In the genomic region with DNA sequence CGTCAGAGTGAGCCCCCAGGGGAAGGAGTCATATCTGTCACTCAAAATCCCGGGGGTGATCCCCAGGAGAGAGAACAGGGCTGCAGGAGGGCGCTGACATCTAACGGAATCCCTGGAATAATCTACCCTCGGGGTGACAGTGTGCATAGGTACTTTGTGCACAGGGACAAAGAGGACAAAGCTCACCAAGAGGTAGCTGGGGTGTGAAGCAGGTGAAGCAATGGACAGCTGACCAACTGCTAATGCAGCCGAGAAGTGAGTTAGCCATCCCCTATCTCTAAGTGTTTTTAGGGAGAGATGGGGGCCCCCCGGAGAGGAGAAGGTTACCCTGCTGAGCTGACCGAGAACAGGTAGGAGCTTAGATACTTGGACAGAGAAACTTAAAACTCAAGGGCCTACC, we compare ENCODE assay signal across 7 mouse cellular contexts. TPM values are rescaled to one million over a fixed set of nuclear protein-coding genes. Genes with fewer than 3 reads are reported as not detected.
DNase-seq lines count a peak whose midpoint lies in the region; ATAC-seq lines count a peak whose summit lies in the region.

No protein-coding gene starts in this region.

- no peak overlapping the region for H3K27ac ChIP-seq in neural tube, embryonic 11.5 days (ENCODE audit: low read depth, low read length)
- peak overlapping the region; percentile 70; the same call in 1 of the 2 replicates for H3K27ac ChIP-seq in forebrain, embryonic 14.5 days (ENCODE audit: low read depth, low read length)
- peak overlapping the region; percentile 87 for H3K27ac ChIP-seq in limb, embryonic 12.5 days
- H3K27ac ChIP-seq in stomach, embryonic 15.5 days, result no peak overlapping the region

- no peaks in the 10 kb centered on the region for H3K9me3 ChIP-seq in neural tube, embryonic 11.5 days (ENCODE audit: control insufficient read depth, low read length)
- H3K9me3 ChIP-seq in forebrain, embryonic 14.5 days (replicated peaks; ENCODE audit: control insufficient read depth, low read length), result no peaks in the 10 kb centered on the region
- H3K9me3 ChIP-seq in limb, embryonic 12.5 days, result peaks cover 6% of the 10 kb centered on the region; the same call in 1 of the 2 replicates
- H3K9me3 ChIP-seq in stomach, embryonic 15.5 days, result no peaks in the 10 kb centered on the region

- H3K9ac ChIP-seq in neural tube, embryonic 11.5 days (ENCODE audit: low read length), result peak overlapping the region; percentile 88
- H3K9ac ChIP-seq in forebrain, embryonic 14.5 days (ENCODE audit: low read length), result peak overlapping the region; percentile 95
- H3K9ac ChIP-seq in limb, embryonic 12.5 days (replicated peaks), result peak overlapping the region; percentile 95
- H3K9ac ChIP-seq in stomach, embryonic 15.5 days, result peak overlapping the region; percentile 76

- H3K4me2 ChIP-seq in neural tube, embryonic 11.5 days (ENCODE audit: low read depth), result peak overlapping the region; percentile 71
- H3K4me2 ChIP-seq in forebrain, embryonic 14.5 days (ENCODE audit: low read length), result peak overlapping the region; percentile 85
- peak overlapping the region; percentile 77 for H3K4me2 ChIP-seq in limb, embryonic 12.5 days
- H3K4me2 ChIP-seq in stomach, embryonic 15.5 days, result peak overlapping the region; percentile 59

- peaks cover 2% of the 10 kb centered on the region; the same call in 1 of the 2 replicates for H3K4me1 ChIP-seq in neural tube, embryonic 11.5 days (ENCODE audit: control insufficient read depth, insufficient read depth, low read length)
- H3K4me1 ChIP-seq in forebrain, embryonic 14.5 days (ENCODE audit: control insufficient read depth, insufficient read depth, low read length), result peaks cover 17% of the 10 kb centered on the region
- H3K4me1 ChIP-seq in limb, embryonic 12.5 days (replicated peaks), result peaks cover 15% of the 10 kb centered on the region
- H3K4me1 ChIP-seq in stomach, embryonic 15.5 days, result peaks cover 9% of the 10 kb centered on the region

- peaks cover 28% of the 10 kb centered on the region for H3K36me3 ChIP-seq in neural tube, embryonic 11.5 days (ENCODE audit: control insufficient read depth, insufficient read depth, low read length)
- peaks cover 37% of the 10 kb centered on the region for H3K36me3 ChIP-seq in forebrain, embryonic 14.5 days (ENCODE audit: control insufficient read depth, insufficient read depth, low read length)
- H3K36me3 ChIP-seq in limb, embryonic 12.5 days, result peaks cover 39% of the 10 kb centered on the region
- H3K36me3 ChIP-seq in stomach, embryonic 15.5 days, result peaks cover 31% of the 10 kb centered on the region

- DNase-seq in neural tube, embryonic 11.5 days (ENCODE audit: low spot score), result no peak
- no peak for DNase-seq in neural tube, embryonic 10.5 days (ENCODE audit: extremely low spot score, low spot score)
- no peak for DNase-seq in forebrain, embryonic 14.5 days (ENCODE audit: low spot score)
- no peak for DNase-seq in layer of hippocampus, postnatal 14 days (ENCODE audit: low spot score in 2 of 2)
- no peak for DNase-seq in adrenal gland, adult 8-10 months

- no peak for ATAC-seq in neural tube, embryonic 11.5 days (ENCODE audit: insufficient read depth, low FRiP score, low TSS enrichment)
- no peak for ATAC-seq in forebrain, embryonic 14.5 days
- ATAC-seq in limb, embryonic 12.5 days (ENCODE audit: insufficient number of reproducible peaks, insufficient read depth, low FRiP score, low TSS enrichment, low read depth), result no peak
- no peak for ATAC-seq in stomach, embryonic 15.5 days (ENCODE audit: insufficient read depth, low FRiP score, low read depth)

- peak overlapping the region; percentile 85 for H3K4me3 ChIP-seq in neural tube, embryonic 11.5 days (ENCODE audit: low read depth, low read length)
- peak overlapping the region; percentile 99 for H3K4me3 ChIP-seq in forebrain, embryonic 14.5 days (ENCODE audit: low read depth, low read length)
- peak overlapping the region; percentile 100 for H3K4me3 ChIP-seq in limb, embryonic 12.5 days (replicated peaks)
- peak overlapping the region; percentile 64 for H3K4me3 ChIP-seq in stomach, embryonic 15.5 days (replicated peaks)

- 27% methylated on average over 8 of the region's 8 CpGs for WGBS in neural tube, embryonic 11.5 days
- WGBS in forebrain, embryonic 14.5 days, result 15% methylated on average over 8 of the region's 8 CpGs
- WGBS in limb, embryonic 12.5 days, result 25% methylated on average over 8 of the region's 8 CpGs
- 23% methylated on average over 8 of the region's 8 CpGs for whole genome bisulfite sequencing in stomach, embryonic 15.5 days

- H3K27me3 ChIP-seq in neural tube, embryonic 11.5 days (ENCODE audit: control insufficient read depth, insufficient read depth, low read length), result no peaks in the 10 kb centered on the region
- no peaks in the 10 kb centered on the region for H3K27me3 ChIP-seq in forebrain, embryonic 14.5 days (replicated peaks; ENCODE audit: control insufficient read depth, insufficient read depth, low read length)
- no peaks in the 10 kb centered on the region for H3K27me3 ChIP-seq in limb, embryonic 12.5 days
- H3K27me3 ChIP-seq in stomach, embryonic 15.5 days (replicated peaks), result no peaks in the 10 kb centered on the region

RNA-seq across cellular contexts. Expression of a gene that starts 1.5 kb away (rescaled TPM):
- polyA plus RNA-seq in neural tube, embryonic 11.5 days (2014; fragmentation: Nextera tagmentation; extraction: Ambion mirVana), result 34.5 and 37.9 TPM in 2 replicates
- polyA plus RNA-seq in forebrain, embryonic 14.5 days (2014; fragmentation: Nextera tagmentation; extraction: Ambion mirVana), result 20.8 and 24.2 TPM in 2 replicates
- 26.1 and 30.1 TPM in 2 replicates for polyA plus RNA-seq in limb, embryonic 12.5 days (2016; fragmentation: Nextera tagmentation; extraction: Ambion mirVana)
- polyA plus RNA-seq in stomach, embryonic 15.5 days (2015; fragmentation: Nextera tagmentation; extraction: Ambion mirVana), result 9.4 and 10.3 TPM in 2 replicates
- 10 to 100 TPM; 21.3 to 22.6 TPM for total RNA-seq in layer of hippocampus, postnatal 14 days (2021)
- 10 to 100 TPM; 16.5 to 28.8 (median 23.3) TPM for total RNA-seq in adrenal gland, adult 8-10 months (2022)

RNA-seq across cellular contexts. Expression of a gene that starts 25.5 kb away (rescaled TPM):
- polyA plus RNA-seq in neural tube, embryonic 11.5 days (2014; fragmentation: Nextera tagmentation; extraction: Ambion mirVana), result 45.3 and 50.9 TPM in 2 replicates
- 26.2 and 39.6 TPM in 2 replicates for polyA plus RNA-seq in forebrain, embryonic 14.5 days (2014; fragmentation: Nextera tagmentation; extraction: Ambion mirVana)
- polyA plus RNA-seq in limb, embryonic 12.5 days (2016; fragmentation: Nextera tagmentation; extraction: Ambion mirVana), result 61.6 and 66.6 TPM in 2 replicates
- polyA plus RNA-seq in stomach, embryonic 15.5 days (2015; fragmentation: Nextera tagmentation; extraction: Ambion mirVana), result 37.8 and 42.0 TPM in 2 replicates
- total RNA-seq in layer of hippocampus, postnatal 14 days (2021), result 10 to 100 TPM; 69.9 to 72.1 TPM
- 10 to 100 TPM; 50.1 to 81.9 (median 70.9) TPM for total RNA-seq in adrenal gland, adult 8-10 months (2022)

RNA-seq across cellular contexts. Expression of a gene that starts 25.7 kb away (rescaled TPM):
- 12.2 and 12.8 TPM in 2 replicates for polyA plus RNA-seq in neural tube, embryonic 11.5 days (2014; fragmentation: Nextera tagmentation; extraction: Ambion mirVana)
- 12.5 and 12.8 TPM in 2 replicates for polyA plus RNA-seq in forebrain, embryonic 14.5 days (2014; fragmentation: Nextera tagmentation; extraction: Ambion mirVana)
- polyA plus RNA-seq in limb, embryonic 12.5 days (2016; fragmentation: Nextera tagmentation; extraction: Ambion mirVana), result 12.1 and 13.1 TPM in 2 replicates
- 5.8 and 7.2 TPM in 2 replicates for polyA plus RNA-seq in stomach, embryonic 15.5 days (2015; fragmentation: Nextera tagmentation; extraction: Ambion mirVana)
- 10 to 100 TPM in 1 of 2 experiments, 1 to 10 TPM in 1; 9.3 to 12.4 TPM for total RNA-seq in layer of hippocampus, postnatal 14 days (2021)
- 10 to 100 TPM in 2 of 4 experiments, 1 to 10 TPM in 2; 8.8 to 13.0 (median 10.5) TPM for total RNA-seq in adrenal gland, adult 8-10 months (2022)

RNA-seq across cellular contexts. Expression of a gene that starts 41.0 kb away (rescaled TPM):
- 45.1 and 55.1 TPM in 2 replicates for polyA plus RNA-seq in neural tube, embryonic 11.5 days (2014; fragmentation: Nextera tagmentation; extraction: Ambion mirVana)
- polyA plus RNA-seq in forebrain, embryonic 14.5 days (2014; fragmentation: Nextera tagmentation; extraction: Ambion mirVana), result 59.5 and 62.2 TPM in 2 replicates
- 40.4 and 42.2 TPM in 2 replicates for polyA plus RNA-seq in limb, embryonic 12.5 days (2016; fragmentation: Nextera tagmentation; extraction: Ambion mirVana)
- polyA plus RNA-seq in stomach, embryonic 15.5 days (2015; fragmentation: Nextera tagmentation; extraction: Ambion mirVana), result 37.1 and 37.5 TPM in 2 replicates
- total RNA-seq in layer of hippocampus, postnatal 14 days (2021), result 10 to 100 TPM; 79.5 to 83.7 TPM
- 10 to 100 TPM; 50.0 to 65.5 (median 55.9) TPM for total RNA-seq in adrenal gland, adult 8-10 months (2022)

RNA-seq across cellular contexts. Expression of a gene that starts 52.9 kb away (rescaled TPM):
- 6.9 and 9.2 TPM in 2 replicates for polyA plus RNA-seq in neural tube, embryonic 11.5 days (2014; fragmentation: Nextera tagmentation; extraction: Ambion mirVana)
- 4.1 and 4.7 TPM in 2 replicates for polyA plus RNA-seq in forebrain, embryonic 14.5 days (2014; fragmentation: Nextera tagmentation; extraction: Ambion mirVana)
- polyA plus RNA-seq in limb, embryonic 12.5 days (2016; fragmentation: Nextera tagmentation; extraction: Ambion mirVana), result 5.3 and 8.1 TPM in 2 replicates
- polyA plus RNA-seq in stomach, embryonic 15.5 days (2015; fragmentation: Nextera tagmentation; extraction: Ambion mirVana), result 5.6 and 6.0 TPM in 2 replicates
- total RNA-seq in layer of hippocampus, postnatal 14 days (2021), result 1 to 10 TPM in 1 of 2 experiments, under 1 TPM in 1; 0.94 to 2.2 TPM
- not detected for total RNA-seq in adrenal gland, adult 8-10 months (2022)

Comparison
In these comparisons a context has a peak if more than half of its experiments do, and no peak if none do; other contexts are left out.
1. H3K27ac ChIP-seq: peak in forebrain, embryonic 14.5 days (single experiment) and limb, embryonic 12.5 days (single experiment); none in neural tube, embryonic 11.5 days (single experiment) and stomach, embryonic 15.5 days (single experiment).
2. Peak in every context shown above with its lines, with median percentiles within 50 percentile points of each other: H3K4me2 ChIP-seq, H3K4me3 ChIP-seq and H3K9ac ChIP-seq.